Comparison of ENCODE assay signal across 9 mouse cellular contexts in genomic region chr17:35120745-35121142, GRCm38 (mm10). TPM values are rescaled to one million over a fixed set of nuclear protein-coding genes. Genes with fewer than 3 reads are reported as not detected.
A peak's percentile ranks its signal among the peaks of the same experiment; 100 is the strongest.
DNase-seq lines count a peak whose midpoint lies in the region; ATAC-seq and TF ChIP-seq lines count a peak whose summit lies in the region.
"Had no signal": no experiment of that assay in that cellular context is flagged by ENCODE, and none has a peak within 500 bp of the region (broad histone marks: within the 10 kb centered on the region; RNA-seq: fewer than 3 reads in every experiment).

No protein-coding gene starts in this region.

- H3K4me2 ChIP-seq in myocyte (ENCODE audit: low read depth): peak overlapping the region; percentile 97

- TF ChIP-seq POLR2A in lung, adult 2 months (IDR thresholded peaks at IDR 0.05; ENCODE audit: borderline replicate concordance, extremely low read depth, low read depth, low read length): no peak
- no peak for TF ChIP-seq POLR2A in myocyte (IDR thresholded peaks at IDR 0.05; ENCODE audit: insufficient read length, low read depth)

- H3K4me3 ChIP-seq in lung, adult 2 months (replicated peaks; ENCODE audit: extremely low read depth, low read depth, low read length): peak overlapping the region; percentile 87
- peak overlapping the region; percentile 92 for H3K4me3 ChIP-seq in gastrocnemius, adult 2 months
- peak overlapping the region; percentile 97 for H3K4me3 ChIP-seq in myocyte

- intact Hi-C loops in gastrocnemius, adult 2 months (cut with DNase I): no loop called here

- under 1% methylated on average over 33 of the region's 33 CpGs for WGBS in lung, adult 2 months

- peaks cover 30% of the 10 kb centered on the region for H3K79me2 ChIP-seq in myocyte (ENCODE audit: control insufficient read depth, insufficient read depth)

- H3K27me3 ChIP-seq in myocyte (ENCODE audit: control insufficient read depth, insufficient read depth, insufficient read length): no peaks in the 10 kb centered on the region

- peaks cover 7% of the 10 kb centered on the region for H3K36me3 ChIP-seq in myocyte (ENCODE audit: control insufficient read depth, insufficient read depth)

- no peak for DNase-seq in lung, adult 2 months
- DNase-seq in lung, postnatal 4 days: no peak
- peak; percentile 82 for DNase-seq in cerebellum, adult 9-11 months
- DNase-seq in gastrocnemius, adult 2 months: peak; percentile 69
- DNase-seq in kidney, postnatal 36 days: peak; percentile 44 to 78

- peaks cover 9% of the 10 kb centered on the region for H3K4me1 ChIP-seq in lung, adult 2 months (ENCODE audit: control insufficient read depth, insufficient read depth, low read length)

- no peak; the same call in 1 of the 2 replicates for ATAC-seq in megakaryocyte-erythroid progenitor cell, adult 5-6 weeks (replicated peaks; ENCODE audit: low FRiP score, low TSS enrichment, poor library complexity, severe bottlenecking)
- ATAC-seq in granulocyte monocyte progenitor cell, adult 5-6 weeks (replicated peaks; ENCODE audit: poor library complexity, severe bottlenecking): no peak

- H3ac ChIP-seq in myocyte (ENCODE audit: control insufficient read depth, insufficient read length): peak overlapping the region; percentile 66

- no peak for TF ChIP-seq CTCF in lung, adult 2 months (IDR thresholded peaks at IDR 0.05; ENCODE audit: insufficient read depth, low read length)
- no peak for TF ChIP-seq CTCF in gastrocnemius, adult 2 months (IDR thresholded peaks at IDR 0.05)

- H3K27ac ChIP-seq in gastrocnemius, adult 2 months: peak overlapping the region; percentile 91

TF ChIP-seq in myocyte, 11 proteins besides CTCF, POLR2A, EP300 and RAD21:
- TF ChIP-seq SRF (IDR thresholded peaks at IDR 0.05; ENCODE audit: control insufficient read depth, insufficient read length, low read depth) (no peak), TCF12 (IDR thresholded peaks at IDR 0.05; ENCODE audit: insufficient read depth, poor library complexity, severe bottlenecking) (no peak), E2F4 (IDR thresholded peaks at IDR 0.05; ENCODE audit: insufficient read depth) (no peak), CEBPB (IDR thresholded peaks at IDR 0.05; ENCODE audit: insufficient read depth, poor library complexity, severe bottlenecking) (no peak), POLR2AphosphoS2 (IDR thresholded peaks at IDR 0.05; ENCODE audit: insufficient read length, low read depth) (no peak), MYOG (IDR thresholded peaks at IDR 0.05; ENCODE audit: control insufficient read depth in 1 of 3, insufficient read depth in 1 of 3, insufficient read length in 2 of 3, low read depth in 2 of 3) (no peak), MAX (IDR thresholded peaks at IDR 0.05; ENCODE audit: low read depth) (no peak), TCF3 (IDR thresholded peaks at IDR 0.05; ENCODE audit: insufficient read length, low read depth) (no peak), MYOD1 (IDR thresholded peaks at IDR 0.05; ENCODE audit: control insufficient read depth in 1 of 3, insufficient read length in 2 of 3, low read depth in 2 of 3) (no peak), USF1 (IDR thresholded peaks at IDR 0.05; ENCODE audit: low read depth) (no peak), REST (IDR thresholded peaks at IDR 0.05; ENCODE audit: insufficient read depth, insufficient read length) (no peak)
TF ChIP-seq in myocyte: peak in this region for 0.

RNA-seq across cellular contexts. Expression of gene Gpank1, which starts 0.5 kb away (rescaled TPM):
- 17.9 and 21.9 TPM in 2 replicates for polyA plus RNA-seq in lung, adult 2 months (2012; rRNA removed)
- total RNA-seq in gastrocnemius, adult 2 months (2021): 1 to 10 TPM; 8.5 to 8.7 TPM
- 17.4 TPM for polyA plus RNA-seq in myocyte (2012; fragmentation: generic; extraction: Trizol)
- 30.4 and 31.5 TPM in 2 replicates for total RNA-seq in megakaryocyte-erythroid progenitor cell, adult 5-6 weeks (2014; fragmentation: Nextera tagmentation)
- 36.2 and 37.7 TPM in 2 replicates for total RNA-seq in megakaryocyte-erythroid progenitor cell, adult 5-6 weeks (2017)
- total RNA-seq in granulocyte monocyte progenitor cell, adult 5-6 weeks (2014; fragmentation: Nextera tagmentation): 21.2 and 25.4 TPM in 2 replicates
- 24.0 and 26.9 TPM in 2 replicates for total RNA-seq in granulocyte monocyte progenitor cell, adult 5-6 weeks (2017)

RNA-seq across cellular contexts. Expression of gene Csnk2b, which starts 1.1 kb away (rescaled TPM):
- polyA plus RNA-seq in lung, adult 2 months (2012; rRNA removed): 232 and 297 TPM in 2 replicates
- 100 to 1,000 TPM; 186 to 187 TPM for total RNA-seq in gastrocnemius, adult 2 months (2021)
- 320 TPM for polyA plus RNA-seq in myocyte (2012; fragmentation: generic; extraction: Trizol)
- 340 and 451 TPM in 2 replicates for total RNA-seq in megakaryocyte-erythroid progenitor cell, adult 5-6 weeks (2014; fragmentation: Nextera tagmentation)
- 319 and 482 TPM in 2 replicates for total RNA-seq in megakaryocyte-erythroid progenitor cell, adult 5-6 weeks (2017)
- 289 and 384 TPM in 2 replicates for total RNA-seq in granulocyte monocyte progenitor cell, adult 5-6 weeks (2014; fragmentation: Nextera tagmentation)
- 277 and 317 TPM in 2 replicates for total RNA-seq in granulocyte monocyte progenitor cell, adult 5-6 weeks (2017)

RNA-seq across cellular contexts. Expression of gene D17H6S53E, which starts 5.4 kb away (rescaled TPM):
- 12.1 and 12.9 TPM in 2 replicates for polyA plus RNA-seq in lung, adult 2 months (2012; rRNA removed)
- total RNA-seq in gastrocnemius, adult 2 months (2021): 10 to 100 TPM; 13.6 to 24.6 TPM
- polyA plus RNA-seq in myocyte (2012; fragmentation: generic; extraction: Trizol): 12.8 TPM
- 0.70 and 6.3 TPM in 2 replicates for total RNA-seq in megakaryocyte-erythroid progenitor cell, adult 5-6 weeks (2014; fragmentation: Nextera tagmentation)
- total RNA-seq in megakaryocyte-erythroid progenitor cell, adult 5-6 weeks (2017): 4.4 and 9.0 TPM in 2 replicates
- 16.3 and 18.4 TPM in 2 replicates for total RNA-seq in granulocyte monocyte progenitor cell, adult 5-6 weeks (2014; fragmentation: Nextera tagmentation)
- 7.9 and 10.7 TPM in 2 replicates for total RNA-seq in granulocyte monocyte progenitor cell, adult 5-6 weeks (2017)

RNA-seq across cellular contexts. Expression of gene Ly6g5b, which starts 5.5 kb away (rescaled TPM):
- 1.4 and 2.0 TPM in 2 replicates for polyA plus RNA-seq in lung, adult 2 months (2012; rRNA removed)
- under 1 TPM in 1 of 2 experiments, not detected in 1; 0.36 TPM for total RNA-seq in gastrocnemius, adult 2 months (2021)
- 0.11 TPM for polyA plus RNA-seq in myocyte (2012; fragmentation: generic; extraction: Trizol)
- total RNA-seq in megakaryocyte-erythroid progenitor cell, adult 5-6 weeks (2014; fragmentation: Nextera tagmentation): 0.42 and 1.1 TPM in 2 replicates
- total RNA-seq in megakaryocyte-erythroid progenitor cell, adult 5-6 weeks (2017): 0.99 TPM in 1 of 2 replicates, not detected in the other
- 1.6 TPM in 1 of 2 replicates, not detected in the other for total RNA-seq in granulocyte monocyte progenitor cell, adult 5-6 weeks (2014; fragmentation: Nextera tagmentation)
- total RNA-seq in granulocyte monocyte progenitor cell, adult 5-6 weeks (2017): 0.56 TPM in 1 of 2 replicates, not detected in the other
- total RNA-seq: common myeloid progenitor, adult 5-6 weeks had no signal

RNA-seq across cellular contexts. Expression of gene Apom, which starts 11.1 kb away (rescaled TPM):
- polyA plus RNA-seq in lung, adult 2 months (2012; rRNA removed): 0.12 TPM in 1 of 2 replicates, not detected in the other
- not detected for total RNA-seq in gastrocnemius, adult 2 months (2021)
- polyA plus RNA-seq in myocyte (2012; fragmentation: generic; extraction: Trizol): 0.18 TPM
- total RNA-seq in megakaryocyte-erythroid progenitor cell, adult 5-6 weeks (2014; fragmentation: Nextera tagmentation): not detected in 2 replicates
- total RNA-seq in megakaryocyte-erythroid progenitor cell, adult 5-6 weeks (2017): not detected in 2 replicates
- not detected in 2 replicates for total RNA-seq in granulocyte monocyte progenitor cell, adult 5-6 weeks (2014; fragmentation: Nextera tagmentation)
- total RNA-seq in granulocyte monocyte progenitor cell, adult 5-6 weeks (2017): 1.2 TPM in 1 of 2 replicates, not detected in the other
- total RNA-seq: common myeloid progenitor, adult 5-6 weeks had no signal

Comparison
In these comparisons a context has a peak if more than half of its experiments do, and no peak if none do; other contexts are left out.
1. DNase-seq: peak in cerebellum, adult 9-11 months (single experiment), gastrocnemius, adult 2 months (single experiment) and kidney, postnatal 36 days (2 of 2); none in lung, adult 2 months (single experiment) and lung, postnatal 4 days (0 of 2).
2. Peak in every context shown above with its lines, with median percentiles within 50 percentile points of each other: H3K4me3 ChIP-seq.